Mouse (Mus musculus) limb, embryonic 12.5 days (tissue): ENCODE results near the gene Ccdc151. TPM values are rescaled to one million over a fixed set of nuclear protein-coding genes. Genes with fewer than 3 reads are reported as not detected.

ENCODE experiments used
- ATAC-seq: fragments of 200-750 bp; cut with Nextera tagmentation; 2 replicates; pipeline ENCODE4 v1.8.0; 2017; ENCODE audit warnings: low read depth, moderate TSS enrichment; ENCODE audit not compliant: insufficient number of reproducible peaks, insufficient read depth, low FRiP score, low TSS enrichment
- H3K27ac ChIP-seq: fragments of 300-500 bp; sonication (generic); 2 replicates; pipeline ENCODE4 v1.5.1; 2016; ENCODE audit warnings: mild to moderate bottlenecking, moderate library complexity
- H3K27me3 ChIP-seq: fragments of 300-500 bp; sonication (generic); 2 replicates; pipeline ENCODE4 v1.6.1; 2016; ENCODE audit warnings: mild to moderate bottlenecking, moderate library complexity
- H3K36me3 ChIP-seq: fragments of 300-500 bp; sonication (generic); 2 replicates; pipeline ENCODE4 v1.6.1; 2016; ENCODE audit warnings: mild to moderate bottlenecking, moderate library complexity
- H3K4me1 ChIP-seq: fragments of 300-500 bp; sonication (generic); replicated peaks from 2 replicates; pipeline ENCODE4 v1.6.1; 2016
- H3K4me2 ChIP-seq: fragments of 300-500 bp; sonication (generic); 2 replicates; pipeline ENCODE4 v1.6.1; 2016; ENCODE audit warnings: mild to moderate bottlenecking, moderate library complexity
- H3K4me3 ChIP-seq: fragments of 300-500 bp; sonication (generic); replicated peaks from 2 replicates; pipeline ENCODE4 v1.5.1; 2016; ENCODE audit warnings: mild to moderate bottlenecking
- H3K9ac ChIP-seq: fragments of 300-500 bp; sonication (generic); replicated peaks from 2 replicates; pipeline ENCODE4 v1.6.1; 2016; ENCODE audit warnings: mild to moderate bottlenecking, moderate library complexity
- H3K9me3 ChIP-seq: fragments of 300-500 bp; sonication (generic); 2 replicates; pipeline ENCODE4 v1.6.1; 2016; ENCODE audit warnings: mild to moderate bottlenecking, moderate library complexity
- WGBS: fragments of 180-500 bp; shearing (Covaris S2); methylation state at CpG from one replicate; pipeline ENCODE4 v1.1.7; 2016; 5-methylcytosine and 5-hydroxymethylcytosine counted together
- polyA plus RNA-seq: library from polyadenylated mRNA; unstranded; fragments of >200 nt; fragmentation: Nextera tagmentation; extraction: Ambion mirVana; gene quantifications from 2 replicates; pipeline ENCODE4 v1.2.1, GENCODE M21; 2016

The Ccdc151 gene
- polyA plus RNA-seq, 1 experiment from 2014 or later = 1.9 TPM

DNA sequence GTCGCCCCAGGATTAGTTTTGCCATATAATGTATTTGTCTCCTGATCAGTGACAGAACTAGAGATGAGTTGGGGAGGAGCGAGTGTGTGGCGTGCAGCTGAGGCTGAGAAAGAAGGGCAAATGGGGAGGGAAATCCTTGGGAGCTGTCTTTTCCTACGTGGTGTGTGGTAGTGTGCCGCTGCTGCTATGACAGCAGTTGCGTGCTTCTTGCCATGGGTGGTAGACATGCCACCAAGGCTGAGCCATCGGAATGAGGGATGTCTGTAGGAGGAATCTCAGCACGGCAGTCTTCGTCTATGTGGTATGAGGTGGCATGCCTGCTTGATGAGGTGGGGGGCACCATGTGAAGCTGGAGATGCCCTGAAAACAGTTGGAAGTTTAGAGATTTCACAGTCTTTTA is 28.0 kb upstream of the Ccdc151 start:
- 90% methylated on average over 9 of the region's 9 CpGs for WGBS
- Histone ChIP-seq H3K9me3 (no peaks in the 10 kb centered on the region), H3K27ac (no peak overlapping the region), H3K4me2 (no peak overlapping the region), H3K9ac (no peak overlapping the region), H3K36me3 (no peaks in the 10 kb centered on the region), H3K4me3 (no peak overlapping the region), H3K4me1 (peaks cover 2% of the 10 kb centered on the region), H3K27me3 (0 out of 2 replicates have a peak, but pooled peaks cover 5% of the 10 kb centered on the region)
- ATAC-seq = no peak

- no peak overlapping the region for H3K4me2 ChIP-seq
- no peaks in the 10 kb centered on the region; the same call in 1 of the 2 replicates for H3K27me3 ChIP-seq
- no peak overlapping the region for H3K9ac ChIP-seq
- no peak for ATAC-seq
- no peaks in the 10 kb centered on the region for H3K9me3 ChIP-seq
- WGBS = 67% methylated on average over 7 of the region's 7 CpGs
- H3K4me3 ChIP-seq = no peak overlapping the region
- H3K36me3 ChIP-seq = no peaks in the 10 kb centered on the region
- H3K4me1 ChIP-seq = no peaks in the 10 kb centered on the region
- H3K27ac ChIP-seq = no peak overlapping the region
These were observed 26.0 kb upstream of the Ccdc151 start for GRCm38 (mm10) chr9:22028467-22028866.

DNA sequence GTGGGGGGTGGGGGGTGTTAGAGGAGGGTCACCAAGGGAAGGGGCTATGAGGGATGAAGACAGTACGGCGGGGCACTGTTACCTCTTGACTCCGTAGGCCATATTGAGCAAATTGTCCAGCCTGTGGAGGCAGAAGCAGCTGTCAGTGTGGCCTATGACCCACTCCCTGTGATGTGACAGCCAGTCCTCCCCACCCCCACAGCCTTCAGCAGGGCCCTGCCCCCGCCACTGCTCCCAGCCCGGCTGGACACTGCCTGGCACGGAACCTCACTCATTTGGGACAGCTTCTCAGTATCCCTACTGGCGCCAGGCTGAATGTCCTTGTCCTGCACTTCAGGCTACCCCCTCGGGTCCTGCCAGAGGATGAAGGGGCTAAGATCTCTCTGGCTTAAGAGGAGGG is 22.2 kb upstream of the Ccdc151 start:
- ATAC-seq = no peak
- Histone ChIP-seq H3K9me3 (no peaks in the 10 kb centered on the region), H3K4me2 (no peak overlapping the region), H3K27ac (no peak overlapping the region), H3K4me1 (no peaks in the 10 kb centered on the region), H3K9ac (no peak overlapping the region), H3K4me3 (no peak overlapping the region), H3K27me3 (no peaks in the 10 kb centered on the region; the same call in 1 of the 2 replicates), H3K36me3 (no peaks in the 10 kb centered on the region)
- WGBS = 43% methylated on average over 8 of the region's 8 CpGs

DNA sequence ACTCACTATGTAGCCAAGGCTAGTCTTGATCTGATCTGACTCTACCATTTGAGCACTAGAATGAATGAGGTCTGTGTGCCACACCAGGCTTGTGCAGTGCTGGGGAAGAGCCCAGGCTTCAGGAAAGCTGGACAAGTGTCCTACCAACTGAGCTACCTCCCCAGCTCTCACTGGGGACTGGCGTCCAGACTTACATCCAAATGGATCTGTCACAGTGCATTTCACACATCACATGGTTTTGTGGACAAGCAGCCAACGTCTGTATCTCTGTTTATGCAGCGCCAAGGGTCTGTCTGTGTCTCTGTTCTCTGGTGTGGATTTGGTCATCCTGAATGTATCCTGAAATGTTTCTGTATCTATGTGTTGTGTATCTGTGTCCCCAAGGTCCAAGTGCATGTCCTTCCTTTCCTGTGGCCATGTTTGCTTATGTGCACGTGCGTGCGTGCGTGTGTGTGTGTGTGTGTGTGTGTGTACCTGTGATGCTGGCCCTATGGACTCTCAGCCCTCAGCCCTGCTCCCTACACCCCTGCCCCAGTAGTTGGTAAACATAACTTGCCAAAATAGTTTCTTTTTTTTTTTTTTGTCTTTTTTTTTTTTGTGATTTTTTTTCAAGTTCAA is 14.9 kb upstream of the Ccdc151 start:
- Histone ChIP-seq H3K36me3 (peaks cover 26% of the 10 kb centered on the region), H3K4me3 (no peak overlapping the region), H3K27me3 (no peaks in the 10 kb centered on the region), H3K9ac (no peak overlapping the region), H3K4me2 (no peak overlapping the region), H3K27ac (no peak overlapping the region), H3K9me3 (no peaks in the 10 kb centered on the region), H3K4me1 (no peaks in the 10 kb centered on the region)
- WGBS = 85% methylated on average over 7 of the region's 7 CpGs
- no peak for ATAC-seq

DNA sequence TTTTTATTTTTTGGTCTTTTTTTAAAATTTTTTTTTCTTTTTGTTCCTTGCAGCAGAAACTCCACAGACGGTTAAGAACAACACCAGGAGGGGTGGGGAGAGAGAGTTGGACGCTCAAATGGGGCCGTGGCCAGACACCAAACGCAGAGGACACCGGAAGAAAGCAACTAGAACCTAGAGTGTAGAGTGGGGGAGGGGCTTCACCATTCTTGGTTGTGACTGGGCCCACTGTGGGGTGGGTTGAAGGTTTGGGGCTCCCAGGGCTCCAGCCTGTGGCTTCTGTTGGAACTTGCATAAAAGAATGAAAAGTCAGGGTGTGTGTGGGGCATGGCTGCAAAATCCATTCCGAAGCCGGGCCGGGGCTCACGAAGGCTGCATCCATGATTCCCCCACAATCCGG is 13.8 kb upstream of the Ccdc151 start:
- ATAC-seq = no peak
- no peak overlapping the region for H3K4me2 ChIP-seq
- H3K9ac ChIP-seq = no peak overlapping the region; the same call in 1 of the 2 replicates
- H3K9me3 ChIP-seq = no peaks in the 10 kb centered on the region
- no peaks in the 10 kb centered on the region for H3K27me3 ChIP-seq
- H3K4me1 ChIP-seq = no peaks in the 10 kb centered on the region
- H3K36me3 ChIP-seq = peaks cover 37% of the 10 kb centered on the region
- WGBS = 69% methylated on average over 10 of the region's 10 CpGs
- H3K4me3 ChIP-seq = no peak overlapping the region
- no peak overlapping the region for H3K27ac ChIP-seq

- Histone ChIP-seq H3K4me2 (no peak overlapping the region), H3K36me3 (peaks cover 72% of the 10 kb centered on the region), H3K27me3 (no peaks in the 10 kb centered on the region), H3K9ac (no peak overlapping the region), H3K4me1 (no peaks in the 10 kb centered on the region), H3K9me3 (no peaks in the 10 kb centered on the region), H3K27ac (no peak overlapping the region), H3K4me3 (no peak overlapping the region)
- 93% methylated on average over 13 of the region's 13 CpGs for WGBS
- ATAC-seq = no peak
These were observed 10.3 kb upstream of the Ccdc151 start for GRCm38 (mm10) chr9:22012731-22013130.

DNA sequence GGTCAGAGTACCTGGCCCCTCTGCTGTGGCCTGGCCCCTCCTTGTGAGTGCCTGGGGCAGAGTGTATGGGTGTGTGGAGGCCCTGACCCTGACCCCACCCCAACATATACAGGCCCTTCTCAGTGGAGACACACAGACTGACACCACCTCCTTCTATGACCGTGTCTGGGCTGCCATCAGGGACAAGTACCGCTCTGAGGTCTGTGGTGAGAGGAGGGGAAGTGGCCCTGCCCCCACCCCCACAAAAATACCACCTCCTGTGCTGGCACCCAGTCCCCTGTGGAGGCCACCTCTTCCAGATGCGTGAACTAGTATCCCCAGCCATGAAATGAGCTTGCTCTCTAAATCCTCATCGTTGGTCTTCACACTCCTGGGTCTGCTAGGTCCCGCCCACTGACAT is 8.6 kb upstream of the Ccdc151 start:
- Histone ChIP-seq H3K27me3 (no peaks in the 10 kb centered on the region), H3K36me3 (peaks cover 88% of the 10 kb centered on the region), H3K27ac (no peak overlapping the region), H3K4me1 (no peaks in the 10 kb centered on the region; the same call in 1 of the 2 replicates), H3K9ac (no peak overlapping the region), H3K4me2 (no peak overlapping the region), H3K4me3 (no peak overlapping the region), H3K9me3 (no peaks in the 10 kb centered on the region)
- ATAC-seq = no peak
- WGBS = 94% methylated on average over 5 of the region's 5 CpGs

DNA sequence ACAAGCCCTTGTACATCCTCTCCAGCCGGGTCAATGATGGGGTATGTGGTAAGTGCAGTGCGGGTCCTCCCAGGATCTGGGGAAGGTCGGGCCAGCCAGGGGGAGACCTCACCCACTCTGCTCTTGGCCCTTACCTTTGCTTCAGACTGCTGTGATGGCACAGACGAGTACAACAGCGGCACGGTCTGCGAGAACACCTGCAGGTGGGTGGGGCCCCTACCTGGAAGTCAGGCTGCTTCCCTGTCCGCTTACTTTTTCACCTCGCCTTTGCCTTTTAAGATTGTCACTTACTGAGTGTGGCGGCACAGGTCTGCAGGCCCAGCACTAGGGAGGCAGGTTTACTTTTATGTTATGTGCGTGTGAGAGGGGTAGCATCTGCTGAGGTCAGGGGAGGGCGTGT is 2.1 kb upstream of the Ccdc151 start:
- Histone ChIP-seq H3K4me2 (peak overlapping the region; percentile 85), H3K4me3 (peak overlapping the region; percentile 61; the same call in 1 of the 2 replicates), H3K9ac (no peak overlapping the region; the same call in 1 of the 2 replicates), H3K4me1 (peaks cover 25% of the 10 kb centered on the region), H3K27ac (no peak overlapping the region), H3K9me3 (no peaks in the 10 kb centered on the region), H3K36me3 (peaks cover 57% of the 10 kb centered on the region), H3K27me3 (no peaks in the 10 kb centered on the region)
- 92% methylated on average over 12 of the region's 12 CpGs for WGBS
- no peak for ATAC-seq

- Histone ChIP-seq H3K9me3 (no peaks in the 10 kb centered on the region), H3K4me3 (peak overlapping the region; percentile 61), H3K4me1 (peaks cover 25% of the 10 kb centered on the region), H3K27me3 (no peaks in the 10 kb centered on the region; the same call in 1 of the 2 replicates), H3K27ac (peak overlapping the region; percentile 53), H3K4me2 (peak overlapping the region; percentile 85), H3K9ac (peak overlapping the region; percentile 66), H3K36me3 (peaks cover 43% of the 10 kb centered on the region)
- under 1% methylated on average over 18 of the region's 18 CpGs for WGBS
- no peak for ATAC-seq
These were observed 725 bp upstream of the Ccdc151 start for GRCm38 (mm10) chr9:22003163-22003554.

- H3K4me3 ChIP-seq = no peak overlapping the region
- H3K4me1 ChIP-seq = peaks cover 25% of the 10 kb centered on the region
- 81% methylated on average over 4 of the region's 4 CpGs for WGBS
- H3K27ac ChIP-seq = no peak overlapping the region
- peaks cover 28% of the 10 kb centered on the region for H3K36me3 ChIP-seq
- no peak for ATAC-seq
- no peaks in the 10 kb centered on the region for H3K9me3 ChIP-seq
- peaks cover 5% of the 10 kb centered on the region for H3K27me3 ChIP-seq
- H3K4me2 ChIP-seq = peak overlapping the region; percentile 70; the same call in 1 of the 2 replicates
- H3K9ac ChIP-seq = no peak overlapping the region
These were observed 801 bp downstream of the Ccdc151 start for GRCm38 (mm10) chr9:22001633-22002032.

DNA sequence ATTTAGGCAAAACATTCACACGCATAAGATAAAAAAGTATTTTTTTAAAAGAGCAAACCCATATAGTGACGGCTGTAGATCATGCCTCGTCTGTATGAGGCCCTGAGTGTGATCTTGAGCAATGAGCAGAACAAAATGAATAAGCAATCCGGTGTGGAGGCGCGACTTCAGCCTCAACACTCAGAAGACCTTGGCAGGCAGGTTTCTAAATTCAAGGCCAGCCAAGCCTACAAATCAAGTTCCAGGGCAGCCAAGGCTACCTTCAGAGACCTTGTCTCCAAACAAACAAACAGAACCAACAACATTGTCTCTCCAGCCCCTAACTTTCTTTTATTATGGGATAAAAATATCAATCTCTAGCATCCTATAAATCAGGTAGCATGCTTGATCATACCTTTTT is 2.1 kb downstream of the Ccdc151 start:
- Histone ChIP-seq H3K27ac (no peak overlapping the region), H3K4me2 (no peak overlapping the region), H3K9ac (no peak overlapping the region), H3K9me3 (no peaks in the 10 kb centered on the region), H3K4me1 (peaks cover 25% of the 10 kb centered on the region), H3K36me3 (peaks cover 15% of the 10 kb centered on the region), H3K27me3 (peaks cover 5% of the 10 kb centered on the region), H3K4me3 (no peak overlapping the region)
- no peak for ATAC-seq
- WGBS = 88% methylated on average over 6 of the region's 6 CpGs
